Mouse (Mus musculus): ENCODE measurements around the gene Tmc5. TPM values are rescaled to one million over a fixed set of nuclear protein-coding genes. Genes with fewer than 3 reads are reported as not detected.

The Tmc5 gene
- polyA plus RNA-seq, 1 experiment = not detected

DNA sequence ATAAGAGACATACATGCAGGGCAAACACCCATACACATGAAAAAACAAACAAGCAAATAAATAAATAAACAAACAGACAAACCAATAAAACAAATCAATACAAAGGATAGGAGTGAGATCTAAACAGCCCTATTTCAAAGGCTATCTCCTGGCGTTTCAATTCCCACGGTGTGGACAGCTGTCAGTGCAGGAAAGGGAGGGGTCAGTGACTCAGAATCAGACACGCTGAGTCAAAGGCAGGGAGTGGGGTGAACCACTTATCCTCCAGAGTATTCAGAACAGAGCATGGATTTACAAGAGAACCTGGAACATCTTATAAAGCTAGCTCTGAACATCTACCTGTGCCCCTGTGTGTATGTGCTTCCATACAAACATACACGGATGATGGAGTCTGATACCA, 100.1 kb downstream of the Tmc5 start:
- no peak for TF ChIP-seq SRF (IDR thresholded peaks at IDR 0.05; ENCODE audit: control insufficient read depth, insufficient read length, low read depth)
- TF ChIP-seq REST (IDR thresholded peaks at IDR 0.05; ENCODE audit: insufficient read depth, insufficient read length) = no peak
- TF ChIP-seq TCF12 (IDR thresholded peaks at IDR 0.05; ENCODE audit: insufficient read depth, poor library complexity, severe bottlenecking) = peak; percentile 6
- no peak for TF ChIP-seq TCF3 (IDR thresholded peaks at IDR 0.05; ENCODE audit: insufficient read length, low read depth)
- TF ChIP-seq MYOG (IDR thresholded peaks at IDR 0.05; ENCODE audit: control insufficient read depth in 1 of 3, insufficient read depth in 1 of 3, insufficient read length in 2 of 3, low read depth in 2 of 3) = peak in 2 of 3 experiments; percentile 29 to 87
- TF ChIP-seq MYOD1 (IDR thresholded peaks at IDR 0.05; ENCODE audit: control insufficient read depth in 1 of 3, insufficient read length in 2 of 3, low read depth in 2 of 3) = peak; percentile 4 to 68 (median 46)
- TF ChIP-seq CEBPB (IDR thresholded peaks at IDR 0.05; ENCODE audit: insufficient read depth, poor library complexity, severe bottlenecking) = no peak
- Histone ChIP-seq H3K79me2 (ENCODE audit: control insufficient read depth, insufficient read depth) (peaks cover 6% of the 10 kb centered on the region), H3K36me3 (ENCODE audit: control insufficient read depth, insufficient read depth) (no peaks in the 10 kb centered on the region), H3ac (ENCODE audit: control insufficient read depth, insufficient read length) (no peak overlapping the region), H3K4me2 (ENCODE audit: low read depth) (peak overlapping the region; percentile 39), H3K4me3 (no peak overlapping the region), H3K27me3 (ENCODE audit: control insufficient read depth, insufficient read depth, insufficient read length) (no peaks in the 10 kb centered on the region)

DNA sequence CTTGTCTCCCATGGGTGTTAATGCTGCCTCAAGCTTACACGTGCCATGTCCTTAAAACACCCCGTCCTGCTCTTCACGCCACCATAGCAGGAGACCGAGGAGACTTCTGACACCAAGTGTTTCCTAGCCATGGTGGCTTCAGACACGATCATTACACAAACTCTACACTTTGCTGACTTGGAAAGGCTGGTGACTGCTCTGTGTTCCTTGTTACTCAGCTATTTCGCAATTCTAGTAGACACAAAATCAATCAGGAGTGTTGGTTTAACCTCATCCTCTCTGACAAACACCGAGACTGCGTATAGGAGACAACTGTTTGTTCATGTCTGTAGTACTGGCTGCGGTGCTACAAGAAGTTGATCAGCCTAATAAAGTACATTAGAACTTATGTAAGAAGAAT, 101.8 kb downstream of the Tmc5 start:
- Histone ChIP-seq H3K79me2 (ENCODE audit: control insufficient read depth, insufficient read depth) (peaks cover 10% of the 10 kb centered on the region), H3K36me3 (ENCODE audit: control insufficient read depth, insufficient read depth) (no peaks in the 10 kb centered on the region), H3K27me3 (ENCODE audit: control insufficient read depth, insufficient read depth, insufficient read length) (no peaks in the 10 kb centered on the region), H3K4me3 (no peak overlapping the region), H3K4me2 (ENCODE audit: low read depth) (no peak overlapping the region), H3ac (ENCODE audit: control insufficient read depth, insufficient read length) (no peak overlapping the region)
- TF ChIP-seq MYOD1 (IDR thresholded peaks at IDR 0.05; ENCODE audit: control insufficient read depth in 1 of 3, insufficient read length in 2 of 3, low read depth in 2 of 3) = no peak
- TF ChIP-seq E2F4 (IDR thresholded peaks at IDR 0.05; ENCODE audit: insufficient read depth) = no peak
- no peak for TF ChIP-seq SRF (IDR thresholded peaks at IDR 0.05; ENCODE audit: control insufficient read depth, insufficient read length, low read depth)
- TF ChIP-seq REST (IDR thresholded peaks at IDR 0.05; ENCODE audit: insufficient read depth, insufficient read length) = no peak
- TF ChIP-seq POLR2A (IDR thresholded peaks at IDR 0.05; ENCODE audit: insufficient read length, low read depth) = no peak
- peak; percentile 48; the same call in 1 of the 2 replicates for TF ChIP-seq CEBPB (IDR thresholded peaks at IDR 0.05; ENCODE audit: insufficient read depth, poor library complexity, severe bottlenecking)

DNA sequence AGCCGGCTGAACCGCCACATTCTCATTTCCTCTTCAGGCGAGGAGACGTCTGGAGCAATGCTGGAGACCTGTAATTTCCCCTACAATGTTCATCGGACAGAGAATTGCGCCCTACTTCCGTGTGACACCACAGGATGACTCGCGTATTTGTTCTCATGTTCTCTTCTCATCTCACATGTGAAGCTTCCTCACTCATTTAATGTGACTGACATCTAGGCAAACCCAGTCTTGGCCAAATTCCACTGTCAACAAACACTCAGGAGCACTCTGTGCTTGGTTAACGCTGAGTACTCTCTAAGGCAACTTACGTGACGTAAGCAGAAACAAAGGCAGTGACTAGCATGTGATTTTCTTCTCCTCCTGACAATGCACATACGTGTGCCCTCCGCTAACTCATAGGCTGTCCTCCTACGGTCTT, 106.1 kb downstream of the Tmc5 start:
- TF ChIP-seq SRF (IDR thresholded peaks at IDR 0.05; ENCODE audit: control insufficient read depth, insufficient read length, low read depth) (no peak), MAX (IDR thresholded peaks at IDR 0.05; ENCODE audit: low read depth) (no peak), MYOG (IDR thresholded peaks at IDR 0.05; ENCODE audit: control insufficient read depth in 1 of 3, insufficient read depth in 1 of 3, insufficient read length in 2 of 3, low read depth in 2 of 3) (no peak), TCF3 (IDR thresholded peaks at IDR 0.05; ENCODE audit: insufficient read length, low read depth) (no peak), USF1 (IDR thresholded peaks at IDR 0.05; ENCODE audit: low read depth) (no peak), MYOD1 (IDR thresholded peaks at IDR 0.05; ENCODE audit: control insufficient read depth in 1 of 3, insufficient read length in 2 of 3, low read depth in 2 of 3) (no peak), TCF12 (IDR thresholded peaks at IDR 0.05; ENCODE audit: insufficient read depth, poor library complexity, severe bottlenecking) (no peak)
- Histone ChIP-seq H3ac (ENCODE audit: control insufficient read depth, insufficient read length) (no peak overlapping the region), H3K4me2 (ENCODE audit: low read depth) (no peak overlapping the region), H3K79me2 (ENCODE audit: control insufficient read depth, insufficient read depth) (peaks cover 10% of the 10 kb centered on the region), H3K4me3 (no peak overlapping the region), H3K36me3 (ENCODE audit: control insufficient read depth, insufficient read depth) (no peaks in the 10 kb centered on the region), H3K27me3 (ENCODE audit: control insufficient read depth, insufficient read depth, insufficient read length) (no peaks in the 10 kb centered on the region)

DNA sequence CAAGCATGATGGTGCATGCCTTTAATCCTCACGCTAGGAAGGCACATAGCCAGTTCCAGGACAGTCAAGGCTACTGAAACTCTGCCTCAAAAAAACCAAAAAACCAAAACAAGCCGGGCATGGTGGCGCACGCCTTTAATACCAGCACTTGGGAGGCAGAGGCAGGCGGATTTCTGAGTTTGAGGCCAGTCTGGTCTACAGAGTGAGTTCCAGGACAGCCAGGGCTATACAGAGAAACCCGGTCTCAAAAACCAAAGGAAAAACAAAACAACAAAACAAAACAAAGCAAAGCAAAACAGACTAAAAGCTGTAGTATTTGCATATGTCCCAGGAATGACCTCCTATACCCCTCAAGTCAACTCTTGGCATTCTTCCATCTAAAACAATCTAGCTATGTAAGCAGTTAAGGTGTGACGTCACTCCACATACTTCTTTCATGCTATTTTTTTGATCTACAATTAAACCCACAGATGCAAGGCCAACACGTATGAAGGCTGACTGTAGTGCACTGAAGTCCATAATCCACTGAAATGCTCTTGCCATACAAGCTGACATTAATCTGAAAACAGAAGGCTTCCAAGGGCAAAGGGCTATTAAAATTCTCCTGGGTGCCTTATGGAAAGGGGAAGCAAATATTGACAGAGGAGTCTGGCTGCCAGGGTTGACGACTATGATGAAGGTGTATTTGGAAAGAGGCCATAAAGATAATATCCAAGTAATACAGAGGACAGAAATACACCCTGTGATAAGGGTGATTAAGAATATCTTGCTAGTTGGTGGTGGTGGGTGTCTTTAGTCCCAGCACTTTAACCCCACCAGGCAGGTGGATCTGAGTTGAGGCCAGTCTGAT, 107.1 kb downstream of the Tmc5 start:
- no peaks in the 10 kb centered on the region for H3K27me3 ChIP-seq (ENCODE audit: control insufficient read depth, insufficient read depth, insufficient read length)
- H3K79me2 ChIP-seq (ENCODE audit: control insufficient read depth, insufficient read depth) = peaks cover 10% of the 10 kb centered on the region
- peak overlapping the region; percentile 78 for H3K4me2 ChIP-seq (ENCODE audit: low read depth)
- peak overlapping the region; percentile 39 for H3K4me3 ChIP-seq
- TF ChIP-seq TCF3 (IDR thresholded peaks at IDR 0.05; ENCODE audit: insufficient read length, low read depth) (no peak), REST (IDR thresholded peaks at IDR 0.05; ENCODE audit: insufficient read depth, insufficient read length) (no peak), MYOD1 (IDR thresholded peaks at IDR 0.05; ENCODE audit: control insufficient read depth in 1 of 3, insufficient read length in 2 of 3, low read depth in 2 of 3) (no peak), CEBPB (IDR thresholded peaks at IDR 0.05; ENCODE audit: insufficient read depth, poor library complexity, severe bottlenecking) (no peak), POLR2AphosphoS2 (IDR thresholded peaks at IDR 0.05; ENCODE audit: insufficient read length, low read depth) (no peak), SRF (IDR thresholded peaks at IDR 0.05; ENCODE audit: control insufficient read depth, insufficient read length, low read depth) (no peak), TCF12 (IDR thresholded peaks at IDR 0.05; ENCODE audit: insufficient read depth, poor library complexity, severe bottlenecking) (no peak), POLR2A (IDR thresholded peaks at IDR 0.05; ENCODE audit: insufficient read length, low read depth) (no peak), USF1 (IDR thresholded peaks at IDR 0.05; ENCODE audit: low read depth) (no peak), E2F4 (IDR thresholded peaks at IDR 0.05; ENCODE audit: insufficient read depth) (no peak), MAX (IDR thresholded peaks at IDR 0.05; ENCODE audit: low read depth) (no peak), MYOG (IDR thresholded peaks at IDR 0.05; ENCODE audit: control insufficient read depth in 1 of 3, insufficient read depth in 1 of 3, insufficient read length in 2 of 3, low read depth in 2 of 3) (no peak)
- peak overlapping the region; percentile 42 for H3ac ChIP-seq (ENCODE audit: control insufficient read depth, insufficient read length)
- no peaks in the 10 kb centered on the region for H3K36me3 ChIP-seq (ENCODE audit: control insufficient read depth, insufficient read depth)
